Mouse (Mus musculus): Measurements from ENCODE around the gene Tbc1d1.

Tbc1d1 gene

DNA sequence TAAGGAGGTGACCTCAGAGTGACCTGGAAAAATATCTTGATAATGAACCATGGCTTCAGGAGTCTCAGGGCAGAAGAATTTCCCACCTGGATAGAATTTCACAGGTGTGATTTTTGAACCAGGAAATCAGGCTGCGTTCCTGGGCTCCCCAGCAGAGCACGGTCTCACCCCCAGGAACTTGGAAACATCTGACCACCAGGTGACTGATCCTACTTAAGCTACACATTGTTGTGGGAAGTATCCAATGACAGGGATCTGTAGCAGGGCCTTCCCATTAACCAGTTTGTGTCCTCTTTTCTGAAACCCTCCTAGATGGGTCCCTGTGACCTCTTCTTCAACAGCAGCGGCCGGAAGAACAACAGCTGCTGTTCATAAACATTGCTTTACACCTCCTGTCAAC, 227.1 kb downstream of the Tbc1d1 start:
- no peak for DNase-seq (ENCODE audit: low read depth)

DNA sequence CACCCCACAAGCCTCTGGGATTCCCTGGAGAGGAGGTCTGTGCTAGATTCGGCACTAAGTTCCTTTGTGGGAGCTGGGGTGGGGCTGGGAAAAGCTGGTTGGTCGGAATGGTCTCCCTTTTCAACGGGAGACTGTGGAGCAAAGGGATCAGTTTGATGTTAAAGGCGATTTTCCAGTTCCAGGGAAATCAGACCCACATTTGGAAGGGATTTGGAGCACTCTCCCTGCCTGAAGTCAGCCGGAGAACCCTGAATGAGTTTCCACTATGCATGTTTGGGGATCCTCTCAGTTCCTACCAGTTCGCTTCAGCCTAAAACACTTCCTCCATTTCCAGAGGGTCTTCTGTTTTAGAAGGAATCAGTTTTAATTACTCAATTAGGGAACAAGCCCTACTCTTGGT, 228.4 kb downstream of the Tbc1d1 start:
- DNase-seq (ENCODE audit: low read depth): no peak

DNA sequence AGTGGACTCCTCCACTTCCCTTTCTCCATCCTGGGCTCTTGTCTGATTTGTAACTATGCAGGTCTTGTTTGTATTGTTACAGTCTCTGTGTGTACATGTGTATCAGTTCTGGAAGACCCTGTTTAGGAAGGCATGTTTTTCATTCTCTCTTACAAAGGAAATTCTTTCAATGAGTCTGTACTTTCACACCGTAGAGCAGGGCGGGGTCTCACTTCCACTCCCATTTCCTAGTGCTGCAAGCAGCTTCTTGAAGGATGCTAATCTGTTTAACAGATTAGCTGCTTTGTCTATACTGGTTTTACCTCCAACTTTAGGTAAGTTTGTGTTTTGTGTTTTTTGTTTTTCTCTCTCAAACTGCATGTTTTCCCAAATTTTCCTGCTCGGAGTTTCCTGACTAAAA, 230.9 kb downstream of the Tbc1d1 start:
- no peak for DNase-seq (ENCODE audit: low read depth)

DNA sequence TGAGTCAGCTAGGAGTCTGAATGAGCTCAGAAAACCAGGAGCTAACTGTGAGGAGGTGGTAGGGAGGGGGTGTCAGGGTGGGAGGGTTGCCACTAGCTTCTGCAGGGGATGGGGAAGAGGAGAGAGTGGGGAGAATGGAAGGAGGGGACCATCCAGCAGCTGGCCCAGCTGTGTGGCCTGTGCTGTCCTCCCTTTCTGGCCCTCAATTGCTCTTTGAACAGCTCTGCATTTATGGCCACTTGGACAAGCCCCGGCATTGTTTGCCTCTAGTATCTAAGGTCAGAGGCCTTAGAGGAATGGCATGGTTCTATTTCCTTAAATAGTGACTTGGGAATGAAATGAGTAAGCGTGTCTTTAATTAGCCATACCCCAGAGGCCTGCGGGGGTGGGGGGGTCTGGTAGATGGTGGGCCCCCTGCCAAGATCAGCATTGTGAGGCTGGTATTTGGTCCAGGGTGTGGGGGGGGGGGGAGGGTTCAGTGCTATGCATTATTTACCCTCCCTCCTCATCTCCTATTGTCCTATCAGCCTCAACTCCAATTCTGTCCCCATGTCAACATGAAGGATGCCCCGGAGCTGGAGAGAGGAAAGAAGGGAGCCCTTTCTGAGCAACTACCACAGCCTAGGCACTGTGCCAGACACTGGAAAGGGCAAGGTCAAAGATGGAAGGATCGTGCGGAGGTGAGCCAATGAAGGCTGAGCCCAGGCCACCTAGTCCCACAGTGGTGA, 233.3 kb downstream of the Tbc1d1 start:
- DNase-seq (ENCODE audit: low read depth): no peak

DNA sequence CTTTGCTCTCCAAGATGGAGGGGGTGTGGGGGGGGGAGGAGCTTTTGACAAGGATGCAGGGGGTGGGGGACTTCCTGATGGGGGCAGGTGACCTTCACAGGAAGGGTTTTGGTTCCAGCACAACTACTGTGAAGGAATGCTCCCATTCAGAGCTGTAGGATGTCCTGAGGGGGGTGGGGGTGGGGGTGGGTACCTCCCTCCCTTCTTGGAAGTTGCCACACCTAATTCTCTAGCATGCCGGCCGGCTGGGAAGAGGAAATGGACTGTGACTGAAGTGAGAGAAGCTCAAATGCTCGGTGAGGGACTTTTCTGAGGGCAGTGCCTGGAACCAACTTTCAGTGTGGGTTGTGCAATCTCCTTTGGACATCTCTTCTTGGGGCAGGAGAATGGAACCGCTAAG, 235.2 kb downstream of the Tbc1d1 start:
- no peak for DNase-seq (ENCODE audit: low read depth)

DNA sequence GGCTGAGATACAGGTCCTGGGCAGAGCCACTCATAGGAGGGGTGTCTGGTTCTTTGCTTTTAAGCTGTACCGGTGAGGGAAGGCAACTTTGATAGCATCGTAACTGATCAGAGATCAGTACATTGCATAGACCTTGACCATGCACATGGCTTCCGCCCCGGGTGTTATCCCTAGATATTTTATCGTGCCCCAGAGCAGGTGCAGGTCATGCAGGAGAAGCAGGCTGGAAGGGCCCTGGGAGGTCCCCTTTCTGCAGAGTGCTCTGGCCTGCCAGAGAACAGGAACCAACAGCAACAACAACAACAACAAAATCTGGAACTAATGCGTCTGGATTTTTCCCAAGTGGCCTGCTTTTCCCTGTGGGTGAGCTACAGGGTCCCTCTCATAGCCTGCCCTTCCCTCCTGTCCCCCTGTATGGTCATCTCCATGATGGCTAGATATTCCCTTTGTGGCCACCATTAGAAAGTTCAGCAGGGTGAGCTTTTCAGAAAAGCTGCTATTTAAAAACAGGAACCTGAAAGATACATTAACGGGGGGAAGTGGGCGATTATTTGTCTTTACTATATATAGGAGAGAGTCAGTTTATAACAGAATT, 236.4 kb downstream of the Tbc1d1 start:
- DNase-seq (ENCODE audit: low read depth): no peak

DNA sequence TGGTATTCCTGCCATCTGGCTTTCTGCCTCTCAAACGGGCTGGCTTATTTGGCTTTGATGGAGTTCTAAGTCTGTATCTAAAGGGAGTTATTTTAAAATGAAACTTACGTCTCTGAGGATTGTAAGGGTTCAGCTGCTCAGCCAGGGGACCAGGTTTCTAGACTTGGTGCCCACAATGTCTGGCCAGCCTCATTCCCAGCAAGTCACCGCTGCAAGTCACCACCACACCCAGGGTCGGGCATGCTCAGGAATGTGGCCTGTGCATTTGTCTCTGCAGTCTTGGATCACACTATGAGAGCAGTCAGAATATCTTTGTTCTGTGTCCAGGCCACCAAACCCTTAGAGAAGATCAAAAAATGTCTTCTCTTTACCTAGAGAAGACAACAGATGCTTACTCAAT, 237.4 kb downstream of the Tbc1d1 start:
- DNase-seq (ENCODE audit: low read depth): no peak

DNA sequence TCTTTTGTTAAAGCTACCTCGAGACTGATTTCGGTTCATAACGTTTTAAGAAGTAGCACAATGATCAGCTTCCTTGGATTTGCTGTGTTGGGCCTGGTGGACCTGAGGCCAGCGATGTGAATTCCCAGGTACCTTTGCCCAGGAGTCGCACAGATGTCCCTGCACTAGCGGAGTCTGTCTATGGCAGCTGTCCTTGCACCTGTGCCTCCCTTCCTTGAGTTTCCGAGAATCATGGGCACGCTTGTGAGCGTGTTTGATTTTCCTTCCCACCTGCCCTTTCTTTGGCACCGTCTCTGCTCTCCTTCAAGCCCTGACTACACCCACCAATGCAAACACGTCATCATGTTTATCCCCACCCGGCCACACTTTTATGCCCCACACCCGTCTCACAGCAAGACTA, 242.1 kb downstream of the Tbc1d1 start:
- DNase-seq (ENCODE audit: low read depth): no peak

DNA sequence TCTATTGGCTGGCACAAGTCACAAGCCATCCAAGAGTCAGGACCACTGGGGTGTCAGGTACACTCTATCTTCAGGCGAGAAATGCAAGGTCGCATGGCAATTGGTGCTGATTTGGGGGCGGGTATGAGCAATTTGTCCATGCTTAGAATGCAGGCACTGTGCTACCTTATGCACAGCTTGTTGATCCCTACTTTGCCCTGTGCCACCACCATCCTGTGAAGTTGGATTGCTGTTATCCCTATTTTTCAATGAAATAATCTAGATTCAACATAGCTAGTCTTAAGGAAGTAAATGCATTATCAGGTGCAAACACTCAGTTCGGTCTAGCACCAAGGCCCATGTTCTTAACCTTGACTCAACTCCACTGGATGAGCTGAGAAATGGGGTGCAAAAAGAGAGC, 244.6 kb downstream of the Tbc1d1 start:
- DNase-seq (ENCODE audit: low read depth): no peak
